Mouse (Mus musculus): ENCODE data around the gene Klc4. TPM values are rescaled to one million over a fixed set of nuclear protein-coding genes. Genes with fewer than 3 reads are reported as not detected.

The Klc4 gene
- polyA plus RNA-seq, 1 experiment = 23.5 TPM

- no peak for DNase-seq (ENCODE audit: extremely low spot score in 1 of 2, low spot score in 1 of 2)
These were observed 21.8 kb downstream of the Klc4 start for GRCm38 (mm10) chr17:46623819-46624557.

GRCm38 (mm10) chr17:46622269-46622668, 23.6 kb downstream of the Klc4 start:
- no peak for DNase-seq (ENCODE audit: extremely low spot score in 1 of 2, low spot score in 1 of 2)

- peak in 1 of 2 experiments; percentile 72 for DNase-seq (ENCODE audit: extremely low spot score in 1 of 2, low spot score in 1 of 2)
These were observed 24.5 kb downstream of the Klc4 start for GRCm38 (mm10) chr17:46621324-46621723.

GRCm38 (mm10) chr17:46619683-46620357, 26.0 kb downstream of the Klc4 start:
- no peak for DNase-seq (ENCODE audit: extremely low spot score in 1 of 2, low spot score in 1 of 2)

- no peak for DNase-seq (ENCODE audit: extremely low spot score in 1 of 2, low spot score in 1 of 2)
These were observed 26.8 kb downstream of the Klc4 start for GRCm38 (mm10) chr17:46618769-46619682.

GRCm38 (mm10) chr17:46618394-46618768, 27.4 kb downstream of the Klc4 start:
- no peak for DNase-seq (ENCODE audit: extremely low spot score in 1 of 2, low spot score in 1 of 2)

GRCm38 (mm10) chr17:46617799-46618198, 28.0 kb downstream of the Klc4 start:
- DNase-seq (ENCODE audit: extremely low spot score in 1 of 2, low spot score in 1 of 2) = no peak

- no peak for DNase-seq (ENCODE audit: extremely low spot score in 1 of 2, low spot score in 1 of 2)
These were observed 32.6 kb downstream of the Klc4 start for GRCm38 (mm10) chr17:46613229-46613628.

- DNase-seq (ENCODE audit: extremely low spot score in 1 of 2, low spot score in 1 of 2) = no peak
These were observed 33.0 kb downstream of the Klc4 start for GRCm38 (mm10) chr17:46612820-46613219.

GRCm38 (mm10) chr17:46612189-46612588, 33.6 kb downstream of the Klc4 start:
- DNase-seq (ENCODE audit: extremely low spot score in 1 of 2, low spot score in 1 of 2) = no peak

- DNase-seq (ENCODE audit: extremely low spot score in 1 of 2, low spot score in 1 of 2) = no peak
These were observed 34.5 kb downstream of the Klc4 start for GRCm38 (mm10) chr17:46611316-46611715.

GRCm38 (mm10) chr17:46609721-46610514, 35.9 kb downstream of the Klc4 start:
- DNase-seq (ENCODE audit: extremely low spot score in 1 of 2, low spot score in 1 of 2) = no peak

- DNase-seq (ENCODE audit: extremely low spot score in 1 of 2, low spot score in 1 of 2) = peak; percentile 30 to 61
These were observed 39.8 kb downstream of the Klc4 start for GRCm38 (mm10) chr17:46605987-46606386.

GRCm38 (mm10) chr17:46605126-46605525, 40.7 kb downstream of the Klc4 start:
- no peak for DNase-seq (ENCODE audit: extremely low spot score in 1 of 2, low spot score in 1 of 2)

GRCm38 (mm10) chr17:46603229-46603628, 42.6 kb downstream of the Klc4 start:
- DNase-seq (ENCODE audit: extremely low spot score in 1 of 2, low spot score in 1 of 2) = no peak

- no peak for DNase-seq (ENCODE audit: extremely low spot score in 1 of 2, low spot score in 1 of 2)
These were observed 43.6 kb downstream of the Klc4 start for GRCm38 (mm10) chr17:46602212-46602611.

- no peak for DNase-seq (ENCODE audit: extremely low spot score in 1 of 2, low spot score in 1 of 2)
These were observed 45.3 kb downstream of the Klc4 start for GRCm38 (mm10) chr17:46600569-46600968.

GRCm38 (mm10) chr17:46598963-46599362, 46.9 kb downstream of the Klc4 start:
- peak in 1 of 2 experiments; percentile 35 for DNase-seq (ENCODE audit: extremely low spot score in 1 of 2, low spot score in 1 of 2)

- no peak for DNase-seq (ENCODE audit: extremely low spot score in 1 of 2, low spot score in 1 of 2)
These were observed 47.9 kb downstream of the Klc4 start for GRCm38 (mm10) chr17:46597956-46598355.

- DNase-seq (ENCODE audit: extremely low spot score in 1 of 2, low spot score in 1 of 2) = peak in 1 of 2 experiments; percentile 38
These were observed 50.5 kb downstream of the Klc4 start for GRCm38 (mm10) chr17:46595336-46595735.

Measured in frontal cortex, adult 2 months (tissue).